Mouse (Mus musculus): ENCODE measurements around the gene Psma1. TPM values are rescaled to one million over a fixed set of nuclear protein-coding genes. Genes with fewer than 3 reads are reported as not detected.

The Psma1 gene
- 395 and 399 TPM in 2 replicates for polyA plus RNA-seq (2014; fragmentation: Nextera tagmentation; extraction: Ambion mirVana)

DNA sequence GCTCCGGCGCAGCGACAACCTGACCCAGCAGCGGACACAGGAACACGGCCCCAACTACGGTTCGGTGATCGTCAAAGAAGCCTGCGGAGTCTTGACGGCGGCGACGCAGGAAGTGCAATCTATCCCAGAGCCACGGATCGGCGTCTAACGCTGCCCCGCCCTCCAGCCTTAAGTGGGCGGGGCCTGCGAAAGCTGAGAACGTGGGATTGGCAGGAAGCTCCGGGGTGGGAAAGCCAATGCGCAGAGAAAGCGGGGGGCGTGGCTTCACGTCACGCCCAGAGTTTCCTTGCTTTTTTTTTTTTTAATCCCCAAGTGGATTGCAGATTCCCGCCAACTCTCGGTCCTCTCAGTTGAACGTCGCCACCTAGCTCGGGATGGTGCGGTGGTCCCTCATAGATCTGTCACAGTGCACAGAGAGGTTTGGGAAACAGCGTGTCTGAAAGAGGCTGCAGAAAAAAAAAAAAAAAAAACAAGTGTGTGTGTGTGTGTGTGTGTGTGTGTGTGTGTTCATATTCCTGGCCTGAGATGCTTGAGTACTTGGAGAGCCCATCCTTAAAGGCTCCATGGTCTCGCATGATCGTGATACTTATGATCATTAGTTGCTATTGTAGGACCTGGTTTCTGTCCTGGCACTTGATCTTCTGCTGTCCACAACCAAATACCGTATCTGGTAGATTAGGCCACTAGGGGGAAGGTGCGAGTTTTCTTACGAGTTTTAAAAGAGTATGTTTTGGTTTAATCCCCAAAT is at the start of gene Psma1:
Gene Psma1, minus strand, starts transcription at position 114 of the 748 bp plus-strand sequence.
- no peaks in the 10 kb centered on the region for H3K27me3 ChIP-seq (replicated peaks; ENCODE audit: control insufficient read depth, insufficient read depth, low read length)
- ATAC-seq (replicated peaks; ENCODE audit: low FRiP score, low TSS enrichment, low read depth) (peak; percentile 92), DNase-seq (ENCODE audit: low spot score) (peak; percentile 96)
- peak within 1 kb of the TSS; percentile 67 for H3K27ac ChIP-seq (ENCODE audit: low read depth)
- peak within 1 kb of the TSS; percentile 97 for H3K4me3 ChIP-seq (ENCODE audit: low read depth, low read length)
- H3K4me2 ChIP-seq (ENCODE audit: low read length), result peak within 1 kb of the TSS; percentile 96
- WGBS, result under 1% methylated on average over 39 of the region's 39 CpGs
- H3K36me3 ChIP-seq (ENCODE audit: control insufficient read depth, insufficient read depth, low read length), result peaks cover 28% of the 10 kb centered on the region
- peaks cover 6% of the 10 kb centered on the region; the same call in 1 of the 2 replicates for H3K4me1 ChIP-seq (replicated peaks; ENCODE audit: control insufficient read depth, insufficient read depth, low read length)
- H3K9ac ChIP-seq (ENCODE audit: low read length), result peak within 1 kb of the TSS; percentile 86
- no peaks in the 10 kb centered on the region for H3K9me3 ChIP-seq (ENCODE audit: control insufficient read depth, low read length)

DNA sequence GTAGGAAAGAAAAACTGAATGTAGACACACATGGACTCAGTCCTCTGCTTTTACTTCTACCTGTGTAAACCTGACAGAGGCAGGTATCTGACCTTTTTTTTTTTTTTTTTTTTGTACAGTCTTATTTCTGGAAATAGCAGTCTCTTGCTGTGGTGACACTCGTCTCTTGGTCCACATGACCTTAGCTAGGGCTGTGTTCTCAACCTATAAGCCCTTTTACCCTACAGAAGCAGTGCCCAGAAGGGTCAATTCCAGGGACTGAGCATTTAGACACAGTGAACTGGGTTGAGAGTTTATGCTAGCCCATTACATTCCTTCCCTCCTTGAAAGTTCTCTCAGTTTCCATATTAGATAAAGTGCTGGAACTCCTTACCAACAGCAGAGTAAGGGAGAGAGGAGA is 47.6 kb upstream of the Psma1 start:
- 52% methylated on average over 1 of the region's 1 CpGs for WGBS
- ATAC-seq (replicated peaks; ENCODE audit: low FRiP score, low TSS enrichment, low read depth), result no peak

DNA sequence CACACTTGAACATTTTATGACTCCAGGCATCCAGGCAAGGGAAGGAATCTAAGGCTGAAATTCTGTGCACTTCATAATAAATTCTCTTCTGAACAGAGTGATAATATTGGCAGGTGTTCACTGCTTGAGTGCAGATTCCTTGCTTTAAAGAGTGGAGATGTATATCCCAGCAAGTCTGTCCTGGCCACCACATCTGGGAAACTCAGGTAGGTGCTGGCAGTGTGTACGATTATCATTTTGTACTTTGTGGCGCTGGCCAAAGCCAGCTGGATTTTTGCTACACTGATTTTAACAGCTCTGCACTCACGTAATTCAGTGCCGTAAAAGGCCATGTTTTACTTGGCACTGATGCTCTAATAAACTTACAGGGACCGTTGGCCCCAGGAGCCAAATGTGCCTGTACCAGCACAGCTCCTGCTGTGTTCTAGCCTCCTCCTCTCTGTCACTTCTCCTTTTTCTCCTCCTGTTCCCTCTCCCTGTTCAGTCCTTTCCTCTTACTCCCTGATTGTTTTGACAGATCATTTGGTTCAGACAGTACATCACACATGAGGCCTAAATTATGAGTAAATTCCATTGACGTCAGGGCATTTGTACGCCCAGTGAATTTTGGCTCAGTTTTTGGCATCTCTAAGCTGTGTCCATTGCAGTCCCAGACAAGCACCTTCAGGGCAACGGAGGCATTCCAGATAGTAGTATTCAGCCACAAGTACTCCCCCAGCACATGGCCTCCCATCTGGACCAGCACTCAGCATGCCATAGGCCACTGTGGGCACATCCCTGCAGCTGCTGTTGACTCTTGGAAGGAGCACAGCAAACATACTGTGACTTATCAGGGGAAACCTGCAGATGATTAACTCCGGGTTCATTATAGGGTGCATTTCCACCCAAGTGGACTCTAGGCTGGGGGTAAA is 46.9 kb upstream of the Psma1 start:
- Histone ChIP-seq H3K27me3 (replicated peaks; ENCODE audit: control insufficient read depth, insufficient read depth, low read length) (no peaks in the 10 kb centered on the region), H3K4me3 (ENCODE audit: low read depth, low read length) (no peak overlapping the region), H3K36me3 (ENCODE audit: control insufficient read depth, insufficient read depth, low read length) (no peaks in the 10 kb centered on the region), H3K9me3 (ENCODE audit: control insufficient read depth, low read length) (no peaks in the 10 kb centered on the region), H3K9ac (ENCODE audit: low read length) (no peak overlapping the region), H3K4me1 (replicated peaks; ENCODE audit: control insufficient read depth, insufficient read depth, low read length) (peaks cover 6% of the 10 kb centered on the region; the same call in 1 of the 2 replicates), H3K4me2 (ENCODE audit: low read length) (no peak overlapping the region), H3K27ac (ENCODE audit: low read depth) (peak overlapping the region; percentile 52)
- 51% methylated on average over 9 of the region's 9 CpGs for WGBS
- ATAC-seq (replicated peaks; ENCODE audit: low FRiP score, low TSS enrichment, low read depth) (peak; percentile 88), DNase-seq (ENCODE audit: low spot score) (peak; percentile 58)

More for the DNA sequence above, 47.6 kb upstream of the Psma1 start:
- H3K27ac ChIP-seq (ENCODE audit: low read depth), result no peak overlapping the region
- H3K27me3 ChIP-seq (replicated peaks; ENCODE audit: control insufficient read depth, insufficient read depth, low read length), result no peaks in the 10 kb centered on the region
- H3K4me1 ChIP-seq (replicated peaks; ENCODE audit: control insufficient read depth, insufficient read depth, low read length), result peaks cover 5% of the 10 kb centered on the region; the same call in 1 of the 2 replicates
- no peak overlapping the region for H3K4me3 ChIP-seq (ENCODE audit: low read depth, low read length)
- H3K9ac ChIP-seq (ENCODE audit: low read length), result no peak overlapping the region
- H3K4me2 ChIP-seq (ENCODE audit: low read length), result no peak overlapping the region
- H3K36me3 ChIP-seq (ENCODE audit: control insufficient read depth, insufficient read depth, low read length), result no peaks in the 10 kb centered on the region
- no peak for DNase-seq (ENCODE audit: low spot score)
- H3K9me3 ChIP-seq (ENCODE audit: control insufficient read depth, low read length), result no peaks in the 10 kb centered on the region

DNA sequence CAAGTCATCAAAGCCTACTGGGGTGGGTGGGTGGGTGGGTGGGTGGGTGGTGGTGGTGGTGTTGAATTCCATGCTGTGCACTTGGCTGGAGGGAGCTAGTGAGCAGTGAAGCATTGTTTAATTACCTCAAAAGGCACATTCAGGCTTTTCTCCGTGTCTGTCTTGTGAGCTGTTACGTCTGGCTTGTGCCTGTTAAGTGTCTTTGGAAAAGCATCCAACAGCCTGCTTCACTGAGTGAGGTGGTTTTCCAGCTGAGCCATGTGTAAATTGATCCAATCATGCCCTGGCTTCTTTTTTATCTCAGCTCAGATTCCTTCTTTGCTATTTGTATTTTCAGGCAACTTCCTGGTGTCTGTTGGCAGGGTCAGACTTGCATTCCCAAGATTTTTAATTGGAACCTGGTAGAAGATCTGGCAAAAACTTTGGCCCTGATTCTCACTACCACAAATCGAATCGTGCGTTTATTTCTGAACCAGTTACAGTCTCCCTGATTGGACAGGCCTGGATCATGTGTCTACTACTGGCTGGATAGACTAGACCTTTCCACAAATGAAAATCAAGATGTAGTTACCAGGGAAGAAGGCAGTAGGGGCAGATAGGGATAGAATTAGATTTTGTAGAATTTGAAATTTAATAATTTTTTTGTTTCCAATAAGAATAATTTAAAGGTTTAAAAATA is 45.9 kb upstream of the Psma1 start:
- Histone ChIP-seq H3K36me3 (ENCODE audit: control insufficient read depth, insufficient read depth, low read length) (no peaks in the 10 kb centered on the region), H3K4me3 (ENCODE audit: low read depth, low read length) (no peak overlapping the region), H3K27ac (ENCODE audit: low read depth) (no peak overlapping the region), H3K9ac (ENCODE audit: low read length) (no peak overlapping the region), H3K27me3 (replicated peaks; ENCODE audit: control insufficient read depth, insufficient read depth, low read length) (no peaks in the 10 kb centered on the region), H3K9me3 (ENCODE audit: control insufficient read depth, low read length) (no peaks in the 10 kb centered on the region), H3K4me1 (replicated peaks; ENCODE audit: control insufficient read depth, insufficient read depth, low read length) (peaks cover 13% of the 10 kb centered on the region), H3K4me2 (ENCODE audit: low read length) (no peak overlapping the region)
- DNase-seq (ENCODE audit: low spot score) (no peak), ATAC-seq (replicated peaks; ENCODE audit: low FRiP score, low TSS enrichment, low read depth) (no peak)
- WGBS, result 51% methylated on average over 5 of the region's 5 CpGs

DNA sequence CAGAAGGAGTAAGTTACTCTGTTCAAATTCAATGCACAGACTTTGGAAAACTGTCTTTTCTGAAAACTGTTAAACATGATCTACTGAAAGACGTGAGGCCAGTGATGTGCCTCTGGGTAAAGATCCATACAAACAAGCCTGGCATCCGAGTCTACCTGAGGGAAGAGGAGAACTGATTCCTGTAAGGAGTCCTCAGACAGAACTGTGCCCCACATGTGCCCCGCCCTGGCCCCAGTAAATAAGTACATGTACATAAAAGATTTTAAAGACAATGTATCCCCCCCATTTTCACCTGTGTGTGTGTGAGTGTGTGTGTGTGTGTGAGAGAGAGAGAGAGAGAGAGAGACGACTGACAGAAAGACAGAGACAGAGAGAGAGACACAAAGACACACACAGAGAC is 42.0 kb upstream of the Psma1 start:
- Histone ChIP-seq H3K27me3 (replicated peaks; ENCODE audit: control insufficient read depth, insufficient read depth, low read length) (no peaks in the 10 kb centered on the region), H3K27ac (ENCODE audit: low read depth) (no peak overlapping the region), H3K9me3 (ENCODE audit: control insufficient read depth, low read length) (no peaks in the 10 kb centered on the region), H3K9ac (ENCODE audit: low read length) (no peak overlapping the region), H3K4me1 (replicated peaks; ENCODE audit: control insufficient read depth, insufficient read depth, low read length) (peaks cover 11% of the 10 kb centered on the region), H3K36me3 (ENCODE audit: control insufficient read depth, insufficient read depth, low read length) (no peaks in the 10 kb centered on the region), H3K4me3 (ENCODE audit: low read depth, low read length) (no peak overlapping the region), H3K4me2 (ENCODE audit: low read length) (no peak overlapping the region)
- WGBS, result 75% methylated on average over 4 of the region's 4 CpGs
- no peak for ATAC-seq (replicated peaks; ENCODE audit: low FRiP score, low TSS enrichment, low read depth)
- no peak for DNase-seq (ENCODE audit: low spot score)

DNA sequence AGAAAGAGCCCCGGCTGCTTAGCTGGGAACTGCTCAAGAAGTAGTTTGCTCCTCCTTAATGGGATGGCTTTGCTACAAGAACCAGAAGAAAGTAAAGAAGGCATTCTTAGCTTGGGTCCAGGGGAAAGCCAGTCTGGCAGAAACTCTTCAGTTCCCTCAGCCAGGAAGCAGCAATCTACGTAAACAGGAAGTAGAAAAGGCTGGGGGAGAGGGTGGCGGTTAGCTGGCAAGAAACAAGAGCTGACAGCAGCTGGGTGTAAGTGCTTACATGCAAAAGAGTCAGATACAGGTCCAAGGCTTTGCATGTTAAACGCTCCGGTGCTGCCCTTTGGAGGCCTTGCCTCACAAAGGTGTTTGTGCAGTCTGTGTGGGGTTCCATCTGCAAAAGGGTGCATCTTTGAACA is 41.5 kb upstream of the Psma1 start:
- Histone ChIP-seq H3K4me3 (ENCODE audit: low read depth, low read length) (no peak overlapping the region), H3K4me2 (ENCODE audit: low read length) (no peak overlapping the region), H3K4me1 (replicated peaks; ENCODE audit: control insufficient read depth, insufficient read depth, low read length) (peaks cover 8% of the 10 kb centered on the region), H3K9me3 (ENCODE audit: control insufficient read depth, low read length) (no peaks in the 10 kb centered on the region), H3K9ac (ENCODE audit: low read length) (no peak overlapping the region), H3K27me3 (replicated peaks; ENCODE audit: control insufficient read depth, insufficient read depth, low read length) (no peaks in the 10 kb centered on the region), H3K36me3 (ENCODE audit: control insufficient read depth, insufficient read depth, low read length) (no peaks in the 10 kb centered on the region), H3K27ac (ENCODE audit: low read depth) (peak overlapping the region; percentile 47; the same call in 1 of the 2 replicates)
- WGBS, result 37% methylated on average over 5 of the region's 5 CpGs
- DNase-seq (ENCODE audit: low spot score) (no peak), ATAC-seq (replicated peaks; ENCODE audit: low FRiP score, low TSS enrichment, low read depth) (no peak)

DNA sequence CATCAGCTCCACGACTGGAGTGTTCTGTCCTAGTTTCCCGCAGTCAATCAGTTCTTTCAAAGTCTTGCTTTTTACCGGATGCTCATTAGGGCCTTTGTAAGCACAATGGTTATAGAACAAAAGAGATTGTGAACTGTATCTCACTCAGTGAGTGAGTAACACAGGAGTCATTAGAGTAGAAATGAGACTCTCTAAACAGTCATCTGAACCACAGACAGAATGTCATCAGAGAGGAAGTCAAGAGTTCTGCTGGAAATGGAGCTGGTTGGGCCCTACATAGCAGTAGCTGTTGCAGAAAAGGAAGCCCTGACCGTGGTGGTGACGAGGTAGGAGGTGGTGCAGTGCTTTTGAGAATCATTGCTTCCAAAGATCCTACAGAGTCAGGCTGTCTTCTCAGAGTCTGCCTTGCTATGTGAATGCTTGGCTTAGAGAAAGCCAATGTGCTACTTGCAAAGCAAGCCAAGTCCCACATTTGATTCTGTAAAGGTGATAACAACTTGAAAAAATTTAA is 40.5 kb upstream of the Psma1 start:
- DNase-seq (ENCODE audit: low spot score) (no peak), ATAC-seq (replicated peaks; ENCODE audit: low FRiP score, low TSS enrichment, low read depth) (no peak)
- H3K4me2 ChIP-seq (ENCODE audit: low read length), result no peak overlapping the region
- H3K27ac ChIP-seq (ENCODE audit: low read depth), result no peak overlapping the region
- no peaks in the 10 kb centered on the region for H3K9me3 ChIP-seq (ENCODE audit: control insufficient read depth, low read length)
- no peaks in the 10 kb centered on the region for H3K36me3 ChIP-seq (ENCODE audit: control insufficient read depth, insufficient read depth, low read length)
- no peak overlapping the region for H3K9ac ChIP-seq (ENCODE audit: low read length)
- H3K27me3 ChIP-seq (replicated peaks; ENCODE audit: control insufficient read depth, insufficient read depth, low read length), result no peaks in the 10 kb centered on the region
- peaks cover 8% of the 10 kb centered on the region; the same call in 1 of the 2 replicates for H3K4me1 ChIP-seq (replicated peaks; ENCODE audit: control insufficient read depth, insufficient read depth, low read length)
- 76% methylated on average over 5 of the region's 5 CpGs for WGBS
- H3K4me3 ChIP-seq (ENCODE audit: low read depth, low read length), result no peak overlapping the region

DNA sequence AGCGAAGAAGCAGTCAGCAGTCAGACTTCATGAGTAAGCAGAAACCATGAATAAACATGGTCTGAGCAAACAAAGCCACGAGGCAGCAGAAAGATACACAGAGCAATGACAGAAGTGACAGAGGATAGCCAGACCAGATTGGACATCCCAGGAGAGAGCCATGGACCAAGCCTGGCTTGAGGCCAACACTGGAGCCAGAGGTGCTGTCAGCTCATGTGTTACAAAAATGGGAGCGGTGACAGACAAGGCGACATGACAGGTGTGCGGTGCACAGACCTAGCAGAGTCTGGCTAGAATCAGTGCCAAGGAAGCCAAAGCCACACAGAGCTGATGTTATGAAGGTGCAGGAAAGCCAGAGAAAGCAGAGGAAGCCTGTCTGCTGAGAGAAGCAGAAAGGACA is 35.3 kb upstream of the Psma1 start:
- Histone ChIP-seq H3K4me3 (ENCODE audit: low read depth, low read length) (no peak overlapping the region), H3K27me3 (replicated peaks; ENCODE audit: control insufficient read depth, insufficient read depth, low read length) (no peaks in the 10 kb centered on the region), H3K27ac (ENCODE audit: low read depth) (no peak overlapping the region), H3K9ac (ENCODE audit: low read length) (no peak overlapping the region), H3K4me1 (replicated peaks; ENCODE audit: control insufficient read depth, insufficient read depth, low read length) (no peaks in the 10 kb centered on the region; the same call in 1 of the 2 replicates), H3K9me3 (ENCODE audit: control insufficient read depth, low read length) (no peaks in the 10 kb centered on the region), H3K36me3 (ENCODE audit: control insufficient read depth, insufficient read depth, low read length) (no peaks in the 10 kb centered on the region), H3K4me2 (ENCODE audit: low read length) (no peak overlapping the region)
- ATAC-seq (replicated peaks; ENCODE audit: low FRiP score, low TSS enrichment, low read depth) (no peak; the same call in 1 of the 2 replicates), DNase-seq (ENCODE audit: low spot score) (no peak)
- 48% methylated on average over 5 of the region's 5 CpGs for WGBS
